Mouse (Mus musculus) c-Kit-negative CD71-positive TER-119-positive erythroid progenitor cells, embryonic 14.5 days (primary cell): ENCODE results near the gene H2-Eb2.

Source experiments
- DNase-seq: peaks from one replicate; pipeline ENCODE4 v3.0.0-alpha.2; 2013; ENCODE audit warnings: low read depth, low spot score

Gene H2-Eb2

GRCm38 (mm10) chr17:34325436-34325835 is at the start of gene H2-Eb2:
H2-Eb2 (plus strand) TSS chr17:34325665.
- no peak for DNase-seq

GRCm38 (mm10) chr17:34280499-34281038 is 44.9 kb upstream of the H2-Eb2 start:
- DNase-seq = no peak

- no peak for DNase-seq
These were observed 43.6 kb upstream of the H2-Eb2 start for GRCm38 (mm10) chr17:34281836-34282235.

GRCm38 (mm10) chr17:34285371-34285770 is 40.1 kb upstream of the H2-Eb2 start:
- no peak for DNase-seq

GRCm38 (mm10) chr17:34285848-34286247 is 39.6 kb upstream of the H2-Eb2 start:
- no peak for DNase-seq

- DNase-seq = no peak
These were observed 39.0 kb upstream of the H2-Eb2 start for GRCm38 (mm10) chr17:34286501-34286900.

GRCm38 (mm10) chr17:34286999-34287398 is 38.5 kb upstream of the H2-Eb2 start:
- DNase-seq = no peak

GRCm38 (mm10) chr17:34287648-34288047 is 37.8 kb upstream of the H2-Eb2 start, which contains the start of gene H2-Aa:
H2-Aa (minus strand) TSS chr17:34287823.
- DNase-seq = no peak

- no peak for DNase-seq
These were observed 37.3 kb upstream of the H2-Eb2 start for GRCm38 (mm10) chr17:34288131-34288530.

GRCm38 (mm10) chr17:34291609-34292008 is 33.9 kb upstream of the H2-Eb2 start:
- no peak for DNase-seq

GRCm38 (mm10) chr17:34292570-34292969 is 32.9 kb upstream of the H2-Eb2 start:
- no peak for DNase-seq

- no peak for DNase-seq
These were observed 31.9 kb upstream of the H2-Eb2 start for GRCm38 (mm10) chr17:34293533-34293932.

GRCm38 (mm10) chr17:34294249-34294648 is 31.2 kb upstream of the H2-Eb2 start:
- DNase-seq = no peak

GRCm38 (mm10) chr17:34295307-34295706 is 30.2 kb upstream of the H2-Eb2 start:
- no peak for DNase-seq

GRCm38 (mm10) chr17:34295891-34296794 is 29.3 kb upstream of the H2-Eb2 start:
- DNase-seq = no peak

GRCm38 (mm10) chr17:34299356-34299755 is 26.1 kb upstream of the H2-Eb2 start:
- no peak for DNase-seq

- no peak for DNase-seq
These were observed 25.4 kb upstream of the H2-Eb2 start for GRCm38 (mm10) chr17:34300071-34300470.

- no peak for DNase-seq
These were observed 24.5 kb upstream of the H2-Eb2 start for GRCm38 (mm10) chr17:34300691-34301566.

- no peak for DNase-seq
These were observed 23.7 kb upstream of the H2-Eb2 start for GRCm38 (mm10) chr17:34301670-34302190.

- no peak for DNase-seq
These were observed 21.7 kb upstream of the H2-Eb2 start for GRCm38 (mm10) chr17:34303789-34304188.

- no peak for DNase-seq
These were observed 20.7 kb upstream of the H2-Eb2 start for GRCm38 (mm10) chr17:34304751-34305150.
